Mouse (Mus musculus): Measurements from ENCODE around the gene Ppia. TPM values are rescaled to one million over a fixed set of nuclear protein-coding genes. Genes with fewer than 3 reads are reported as not detected.
A peak's percentile ranks its signal among the peaks of the same experiment; 100 is the strongest.
"Not testable (repeated sequence)": the region's sequence is repeated elsewhere in the genome, so short reads cannot be mapped to it uniquely, and the experiment has no call there.

Ppia gene
- polyA plus RNA-seq, 1 experiment from 2014 or later, result 4,532 TPM

GRCm38 (mm10) chr11:6417490-6417889 lies 2.2 kb downstream of the Ppia start:
- Histone ChIP-seq H3K4me1 (peaks cover 22% of the 10 kb centered on the region), H3K4me3 (replicated peaks) (peak overlapping the region; percentile 90), H3K9me3 (replicated peaks) (no peaks in the 10 kb centered on the region), H3K27me3 (no peaks in the 10 kb centered on the region), H3K9ac (peak overlapping the region; percentile 98; the same call in 1 of the 2 replicates), H3K4me2 (replicated peaks) (peak overlapping the region; percentile 72), H3K27ac (replicated peaks) (no peak overlapping the region), H3K36me3 (peaks cover 34% of the 10 kb centered on the region)
- no peak for ATAC-seq (ENCODE audit: insufficient number of reproducible peaks, low FRiP score, low TSS enrichment, low read depth)

DNA sequence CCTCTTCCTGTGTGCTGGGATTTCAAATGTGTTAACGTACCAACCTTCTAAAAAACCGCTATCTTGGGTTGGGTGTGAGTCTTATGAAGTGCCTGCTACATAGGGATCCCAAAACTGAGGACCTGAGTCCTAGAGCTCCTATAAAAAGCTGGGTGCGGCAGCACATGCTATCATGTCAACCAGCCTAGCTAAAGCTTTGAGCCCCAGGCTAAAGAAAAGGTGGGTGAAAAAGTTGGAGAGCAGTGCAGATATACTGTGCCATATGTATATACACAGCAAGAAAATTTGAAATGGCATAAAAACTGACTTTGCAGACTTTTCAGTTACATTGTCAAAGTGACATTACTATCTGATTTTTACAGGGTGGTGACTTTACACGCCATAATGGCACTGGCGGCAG lies 3.5 kb downstream of the Ppia start:
- no peak overlapping the region for H3K4me3 ChIP-seq (replicated peaks)
- H3K9ac ChIP-seq, result no peak overlapping the region
- ATAC-seq (ENCODE audit: insufficient number of reproducible peaks, low FRiP score, low TSS enrichment, low read depth), result no peak
- no peaks in the 10 kb centered on the region for H3K27me3 ChIP-seq
- no peaks in the 10 kb centered on the region for H3K9me3 ChIP-seq (replicated peaks)
- H3K36me3 ChIP-seq, result peaks cover 45% of the 10 kb centered on the region
- 80% methylated on average over 5 of the region's 5 CpGs for WGBS
- no peak overlapping the region for H3K27ac ChIP-seq (replicated peaks)
- no peak overlapping the region for H3K4me2 ChIP-seq (replicated peaks)
- peaks cover 22% of the 10 kb centered on the region for H3K4me1 ChIP-seq

DNA sequence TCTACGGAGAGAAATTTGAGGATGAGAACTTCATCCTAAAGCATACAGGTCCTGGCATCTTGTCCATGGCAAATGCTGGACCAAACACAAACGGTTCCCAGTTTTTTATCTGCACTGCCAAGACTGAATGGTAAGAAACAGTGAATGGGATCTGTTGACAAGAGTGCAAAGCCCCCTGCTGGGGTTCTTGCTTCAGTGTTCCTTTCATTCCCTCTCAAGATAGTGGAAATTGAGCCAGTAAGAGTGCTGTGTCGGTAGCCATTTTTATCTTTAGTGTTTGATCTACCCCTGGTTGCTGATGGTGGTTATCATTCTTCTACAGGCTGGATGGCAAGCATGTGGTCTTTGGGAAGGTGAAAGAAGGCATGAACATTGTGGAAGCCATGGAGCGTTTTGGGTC lies 3.9 kb downstream of the Ppia start:
- peaks cover 48% of the 10 kb centered on the region for H3K36me3 ChIP-seq
- ATAC-seq (ENCODE audit: insufficient number of reproducible peaks, low FRiP score, low TSS enrichment, low read depth); H3K9me3 ChIP-seq (replicated peaks); H3K27me3 ChIP-seq; H3K4me2 ChIP-seq (replicated peaks); H3K4me3 ChIP-seq (replicated peaks); H3K27ac ChIP-seq (replicated peaks); H3K9ac ChIP-seq: not testable (repeated sequence)
- peaks cover 21% of the 10 kb centered on the region for H3K4me1 ChIP-seq
- 75% methylated on average over 4 of the region's 4 CpGs for WGBS

DNA sequence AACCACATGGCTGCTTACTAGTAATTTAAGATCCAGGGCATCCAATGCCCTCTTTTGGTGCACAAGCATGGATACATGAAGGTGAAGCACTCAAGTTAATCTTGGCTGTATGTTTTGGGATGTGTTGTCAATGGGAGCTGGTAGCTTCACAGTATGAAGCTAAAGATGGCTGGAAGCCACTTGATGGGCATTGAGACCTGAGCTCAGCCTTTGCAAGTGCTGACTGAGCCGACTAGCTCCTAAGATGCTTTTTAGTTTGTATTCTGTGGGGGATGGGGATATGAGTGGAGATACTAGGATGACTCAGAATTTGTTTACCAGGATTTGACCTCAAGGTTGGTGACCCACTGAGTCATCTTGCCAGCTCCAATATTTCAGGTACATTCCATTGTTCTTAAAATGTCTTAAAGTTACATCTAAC lies 5.0 kb downstream of the Ppia start:
- 20% methylated on average over 1 of the region's 1 CpGs for WGBS
- Histone ChIP-seq H3K9me3 (replicated peaks) (no peaks in the 10 kb centered on the region), H3K4me2 (replicated peaks) (no peak overlapping the region), H3K4me1 (peaks cover 13% of the 10 kb centered on the region), H3K27me3 (no peaks in the 10 kb centered on the region), H3K4me3 (replicated peaks) (no peak overlapping the region), H3K36me3 (peaks cover 56% of the 10 kb centered on the region), H3K27ac (replicated peaks) (no peak overlapping the region), H3K9ac (no peak overlapping the region)
- no peak for ATAC-seq (ENCODE audit: insufficient number of reproducible peaks, low FRiP score, low TSS enrichment, low read depth)

DNA sequence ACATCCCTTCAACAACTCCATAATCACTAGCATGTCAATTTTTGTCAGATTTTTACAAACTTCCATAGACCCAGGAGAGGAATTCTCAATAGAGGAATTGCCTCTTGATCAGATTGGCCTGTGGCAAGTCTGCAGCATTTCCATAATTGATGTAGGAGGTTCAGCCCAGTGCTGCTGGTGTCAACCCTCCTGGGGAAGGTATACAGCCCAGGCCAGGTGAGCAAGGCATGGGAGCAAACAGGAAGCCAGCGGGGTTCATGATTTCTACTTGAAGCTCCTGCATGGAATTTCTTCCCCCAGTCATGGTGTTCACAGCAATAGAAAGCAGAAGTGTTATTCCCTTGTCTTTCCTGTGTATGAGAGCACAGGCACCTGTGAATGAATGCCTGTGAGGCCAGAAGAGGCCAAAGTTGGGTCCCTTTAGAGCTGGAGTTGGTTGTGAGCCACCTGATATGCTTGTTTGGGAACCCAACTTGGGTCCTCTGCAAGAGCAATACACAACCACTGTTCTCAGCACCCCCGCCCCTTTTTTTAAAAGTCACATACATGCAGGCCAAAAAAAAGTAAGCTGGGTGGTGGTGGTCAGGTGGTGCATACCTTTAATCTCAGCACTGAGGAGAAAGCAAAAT lies 5.6 kb downstream of the Ppia start:
- Histone ChIP-seq H3K4me2 (replicated peaks) (no peak overlapping the region), H3K9me3 (replicated peaks) (no peaks in the 10 kb centered on the region), H3K9ac (no peak overlapping the region), H3K36me3 (peaks cover 58% of the 10 kb centered on the region), H3K27ac (replicated peaks) (0 out of 2 replicates have a peak overlapping the region, but pooled peaks have one; percentile 7), H3K4me3 (replicated peaks) (no peak overlapping the region), H3K4me1 (peaks cover 13% of the 10 kb centered on the region), H3K27me3 (no peaks in the 10 kb centered on the region)
- no peak for ATAC-seq (ENCODE audit: insufficient number of reproducible peaks, low FRiP score, low TSS enrichment, low read depth)
- WGBS, result 77% methylated on average over 2 of the region's 2 CpGs

DNA sequence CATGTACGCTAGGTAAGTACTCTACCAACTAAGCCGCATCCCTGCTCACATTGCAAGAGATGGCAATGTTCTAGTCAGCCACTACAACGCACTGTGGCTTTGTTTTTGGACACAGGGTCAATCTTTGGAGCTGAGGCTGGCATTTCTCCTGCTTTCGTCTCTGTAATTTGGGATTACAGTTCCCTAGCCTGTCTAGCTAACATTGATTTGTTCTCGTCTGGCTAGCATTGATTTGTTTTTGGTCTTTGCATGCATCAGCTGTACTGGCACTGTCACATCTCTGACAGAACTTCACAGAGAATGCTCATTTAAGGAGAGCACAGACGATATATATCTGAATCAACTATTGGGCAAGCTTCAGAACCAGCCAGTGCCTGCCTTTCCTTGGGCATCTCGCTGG lies 14.9 kb downstream of the Ppia start:
- no peak for ATAC-seq (ENCODE audit: insufficient number of reproducible peaks, low FRiP score, low TSS enrichment, low read depth)
- Histone ChIP-seq H3K27me3 (no peaks in the 10 kb centered on the region), H3K4me2 (replicated peaks) (no peak overlapping the region), H3K36me3 (peaks cover 87% of the 10 kb centered on the region), H3K4me1 (no peaks in the 10 kb centered on the region), H3K4me3 (replicated peaks) (no peak overlapping the region), H3K27ac (replicated peaks) (no peak overlapping the region), H3K9ac (no peak overlapping the region), H3K9me3 (replicated peaks) (no peaks in the 10 kb centered on the region)
- 96% methylated on average over 7 of the region's 7 CpGs for WGBS

GRCm38 (mm10) chr11:6436442-6436841 lies 21.2 kb downstream of the Ppia start:
- H3K27me3 ChIP-seq, result no peaks in the 10 kb centered on the region
- H3K4me1 ChIP-seq, result no peaks in the 10 kb centered on the region
- no peak for ATAC-seq (ENCODE audit: insufficient number of reproducible peaks, low FRiP score, low TSS enrichment, low read depth)
- no peaks in the 10 kb centered on the region for H3K9me3 ChIP-seq (replicated peaks)
- no peak overlapping the region for H3K4me2 ChIP-seq (replicated peaks)
- peaks cover 56% of the 10 kb centered on the region for H3K36me3 ChIP-seq
- no peak overlapping the region for H3K4me3 ChIP-seq (replicated peaks)
- no peak overlapping the region for H3K9ac ChIP-seq
- WGBS, result 69% methylated on average over 8 of the region's 8 CpGs
- no peak overlapping the region for H3K27ac ChIP-seq (replicated peaks)

GRCm38 (mm10) chr11:6437667-6438066 lies 22.4 kb downstream of the Ppia start:
- Histone ChIP-seq H3K27ac (replicated peaks) (no peak overlapping the region), H3K9ac (no peak overlapping the region), H3K36me3 (peaks cover 45% of the 10 kb centered on the region), H3K4me2 (replicated peaks) (no peak overlapping the region), H3K9me3 (replicated peaks) (no peaks in the 10 kb centered on the region), H3K4me3 (replicated peaks) (no peak overlapping the region), H3K4me1 (no peaks in the 10 kb centered on the region), H3K27me3 (no peaks in the 10 kb centered on the region)
- 96% methylated on average over 2 of the region's 2 CpGs for WGBS
- ATAC-seq (ENCODE audit: insufficient number of reproducible peaks, low FRiP score, low TSS enrichment, low read depth), result no peak

GRCm38 (mm10) chr11:6440171-6440570 lies 24.9 kb downstream of the Ppia start:
- Histone ChIP-seq H3K27ac (replicated peaks) (no peak overlapping the region), H3K9ac (no peak overlapping the region), H3K9me3 (replicated peaks) (no peaks in the 10 kb centered on the region), H3K36me3 (peaks cover 23% of the 10 kb centered on the region), H3K4me1 (peaks cover 3% of the 10 kb centered on the region; the same call in 1 of the 2 replicates), H3K27me3 (no peaks in the 10 kb centered on the region), H3K4me2 (replicated peaks) (no peak overlapping the region), H3K4me3 (replicated peaks) (no peak overlapping the region)
- no peak for ATAC-seq (ENCODE audit: insufficient number of reproducible peaks, low FRiP score, low TSS enrichment, low read depth)
- WGBS, result 96% methylated on average over 4 of the region's 4 CpGs

DNA sequence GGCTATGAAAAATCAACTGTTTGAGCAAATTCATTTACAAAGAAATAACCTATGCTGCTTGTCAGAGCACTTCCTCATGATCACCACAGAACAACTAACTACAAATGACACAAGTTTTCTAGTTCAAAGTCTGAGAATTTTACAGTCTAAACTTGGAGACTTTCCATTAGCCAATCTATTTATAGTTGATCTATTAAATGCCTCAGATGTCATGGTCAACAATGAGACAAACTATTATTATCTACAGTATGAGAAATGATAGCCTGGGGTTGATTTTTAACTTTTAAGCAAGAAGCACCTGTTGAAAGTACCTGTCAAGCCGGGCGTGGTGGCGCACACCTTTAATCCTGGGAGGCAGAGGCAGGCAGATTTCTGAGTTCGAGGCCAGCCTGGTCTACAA lies 27.3 kb downstream of the Ppia start:
- Histone ChIP-seq H3K9me3 (replicated peaks) (no peaks in the 10 kb centered on the region), H3K27ac (replicated peaks) (no peak overlapping the region), H3K4me1 (peaks cover 3% of the 10 kb centered on the region; the same call in 1 of the 2 replicates), H3K27me3 (no peaks in the 10 kb centered on the region), H3K4me2 (replicated peaks) (peak overlapping the region; percentile 55), H3K4me3 (replicated peaks) (no peak overlapping the region), H3K36me3 (peaks cover 7% of the 10 kb centered on the region; the same call in 1 of the 2 replicates), H3K9ac (no peak overlapping the region)
- WGBS, result 94% methylated on average over 4 of the region's 4 CpGs
- ATAC-seq (ENCODE audit: insufficient number of reproducible peaks, low FRiP score, low TSS enrichment, low read depth), result no peak

DNA sequence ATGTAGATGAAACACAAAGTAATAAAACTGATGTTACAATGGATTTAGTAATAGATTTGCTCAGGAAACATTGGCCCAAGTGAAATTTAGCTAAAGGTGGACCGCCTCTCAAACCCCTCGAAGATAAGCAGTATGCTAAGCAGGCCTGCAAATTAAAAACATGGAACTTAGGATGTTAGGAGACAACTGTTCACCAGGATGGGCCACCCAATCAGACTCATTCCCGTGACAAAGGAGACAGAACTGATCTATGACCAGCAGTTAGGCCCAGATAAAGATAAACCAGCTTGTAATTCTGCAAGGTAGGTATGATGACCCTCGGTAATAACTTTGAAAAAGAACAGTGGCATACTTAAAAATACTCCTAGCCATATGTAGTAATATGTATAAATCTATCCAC lies 27.9 kb downstream of the Ppia start:
- Histone ChIP-seq H3K27ac (replicated peaks) (peak overlapping the region; percentile 97; the same call in 1 of the 2 replicates), H3K4me2 (replicated peaks) (peak overlapping the region; percentile 55), H3K4me1 (peaks cover 3% of the 10 kb centered on the region; the same call in 1 of the 2 replicates), H3K9me3 (replicated peaks) (no peaks in the 10 kb centered on the region), H3K27me3 (no peaks in the 10 kb centered on the region), H3K9ac (peak overlapping the region; percentile 90), H3K36me3 (peaks cover 4% of the 10 kb centered on the region; the same call in 1 of the 2 replicates), H3K4me3 (replicated peaks) (peak overlapping the region; percentile 90)
- WGBS, result 48% methylated on average over 4 of the region's 4 CpGs
- no peak for ATAC-seq (ENCODE audit: insufficient number of reproducible peaks, low FRiP score, low TSS enrichment, low read depth)

- Histone ChIP-seq H3K36me3 (peaks cover 4% of the 10 kb centered on the region; the same call in 1 of the 2 replicates), H3K9ac (peak overlapping the region; percentile 90), H3K4me3 (replicated peaks) (peak overlapping the region; percentile 90), H3K4me1 (peaks cover 3% of the 10 kb centered on the region; the same call in 1 of the 2 replicates), H3K27me3 (no peaks in the 10 kb centered on the region), H3K9me3 (replicated peaks) (no peaks in the 10 kb centered on the region), H3K27ac (replicated peaks) (peak overlapping the region; percentile 97), H3K4me2 (replicated peaks) (peak overlapping the region; percentile 55)
- ATAC-seq (ENCODE audit: insufficient number of reproducible peaks, low FRiP score, low TSS enrichment, low read depth), result no peak
- WGBS, result under 1% methylated on average over 10 of the region's 10 CpGs
These were observed 28.5 kb downstream of the Ppia start for GRCm38 (mm10) chr11:6443727-6444076.
